Mouse (Mus musculus): ENCODE data around the gene Fhit.

DNA sequence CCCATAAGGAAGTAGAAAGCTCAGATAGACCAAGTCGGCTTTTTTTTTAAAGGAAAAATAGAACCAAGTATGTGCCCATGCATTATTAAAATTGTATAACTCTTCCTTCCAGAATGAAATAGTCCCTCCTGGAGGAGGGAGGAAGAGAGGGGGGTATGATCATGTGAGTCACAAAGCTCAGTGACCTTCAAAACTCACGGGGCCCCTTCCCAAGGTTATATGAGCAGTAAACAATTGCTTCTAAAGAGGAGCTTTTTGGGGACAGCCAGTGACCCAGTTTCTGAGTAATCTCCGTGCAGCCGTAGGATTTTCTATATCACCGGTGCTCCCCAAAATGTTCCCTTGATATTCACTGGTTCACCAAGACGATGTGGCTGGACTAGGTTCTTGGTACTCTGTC, 42.8 kb downstream of the Fhit start:
- no peak for TF ChIP-seq GATA1 (IDR thresholded peaks at IDR 0.05; ENCODE audit: low read length)
- no peak for TF ChIP-seq TAL1 (IDR thresholded peaks at IDR 0.05; ENCODE audit: low read length)

All from erythroblast, embryonic 14.5 days (primary cell).